Mouse (Mus musculus) monocyte, adult 2 months (primary cell): Measurements from ENCODE around the gene Tpk1.
"Not testable (repeated sequence)": the region's sequence is repeated elsewhere in the genome, so short reads cannot be mapped to it uniquely, and the experiment has no call there.

ENCODE experiments used
- DNase-seq, 2 experiments: peaks; one replicate each; pipeline ENCODE4 v3.0.0; 2022; ENCODE audit warnings: low spot score in 2 of 2, low read depth in 1 of 2

The Tpk1 gene

GRCm38 (mm10) chr6:43528996-43529395 lies 137.1 kb downstream of the Tpk1 start:
- no peak for DNase-seq

GRCm38 (mm10) chr6:43525028-43525427 lies 141.1 kb downstream of the Tpk1 start:
- DNase-seq: no peak

- DNase-seq: no peak
These were observed 144.0 kb downstream of the Tpk1 start for GRCm38 (mm10) chr6:43522046-43522445.

- DNase-seq: no peak
These were observed 145.9 kb downstream of the Tpk1 start for GRCm38 (mm10) chr6:43520218-43520617.

GRCm38 (mm10) chr6:43518378-43518777 lies 147.7 kb downstream of the Tpk1 start:
- DNase-seq: no peak

- no peak for DNase-seq
These were observed 148.8 kb downstream of the Tpk1 start for GRCm38 (mm10) chr6:43517316-43517655.

- no peak for DNase-seq
These were observed 149.3 kb downstream of the Tpk1 start for GRCm38 (mm10) chr6:43516593-43517315.

- not testable (repeated sequence) for DNase-seq
These were observed 159.2 kb downstream of the Tpk1 start for GRCm38 (mm10) chr6:43506686-43507385.

GRCm38 (mm10) chr6:43504609-43505230 lies 161.4 kb downstream of the Tpk1 start:
- DNase-seq: no peak

- DNase-seq: no peak
These were observed 173.7 kb downstream of the Tpk1 start for GRCm38 (mm10) chr6:43492367-43492766.

- no peak for DNase-seq
These were observed 179.4 kb downstream of the Tpk1 start for GRCm38 (mm10) chr6:43486691-43487090.

- DNase-seq: no peak
These were observed 185.4 kb downstream of the Tpk1 start for GRCm38 (mm10) chr6:43480687-43481086.

- DNase-seq: no peak
These were observed 187.3 kb downstream of the Tpk1 start for GRCm38 (mm10) chr6:43478810-43479209.

- DNase-seq: no peak
These were observed 189.7 kb downstream of the Tpk1 start for GRCm38 (mm10) chr6:43476406-43476805.

GRCm38 (mm10) chr6:43475921-43476320 lies 190.2 kb downstream of the Tpk1 start:
- no peak for DNase-seq

GRCm38 (mm10) chr6:43471556-43471955 lies 194.5 kb downstream of the Tpk1 start:
- no peak for DNase-seq

GRCm38 (mm10) chr6:43468821-43469594 lies 197.1 kb downstream of the Tpk1 start:
- DNase-seq: no peak

- no peak for DNase-seq
These were observed 203.2 kb downstream of the Tpk1 start for GRCm38 (mm10) chr6:43462849-43463369.

GRCm38 (mm10) chr6:43462189-43462848 lies 203.8 kb downstream of the Tpk1 start:
- DNase-seq: no peak

- DNase-seq: no peak
These were observed 207.0 kb downstream of the Tpk1 start for GRCm38 (mm10) chr6:43459082-43459481.

- DNase-seq: no peak
These were observed 208.1 kb downstream of the Tpk1 start for GRCm38 (mm10) chr6:43457989-43458388.
